Mouse (Mus musculus) stomach, embryonic 15.5 days (tissue): ENCODE data around the gene Nifk. TPM values are rescaled to one million over a fixed set of nuclear protein-coding genes. Genes with fewer than 3 reads are reported as not detected.

Experiments used
- ATAC-seq: fragments of 200-750 bp; cut with Nextera tagmentation; 2 replicates; pipeline ENCODE4 v1.8.0; 2017; ENCODE audit warnings: low read depth, moderate number of reproducible peaks, moderate TSS enrichment; ENCODE audit not compliant: insufficient read depth, low FRiP score
- H3K27ac ChIP-seq: fragments of 300-500 bp; sonication (generic); 2 replicates; pipeline ENCODE4 v1.5.1; 2015; ENCODE audit warnings: mild to moderate bottlenecking, inconsistent platforms
- H3K27me3 ChIP-seq: fragments of 300-500 bp; sonication (generic); replicated peaks from 2 replicates; pipeline ENCODE4 v1.6.1; 2015; ENCODE audit warnings: inconsistent platforms
- H3K36me3 ChIP-seq: fragments of 300-500 bp; sonication (generic); 2 replicates; pipeline ENCODE4 v1.6.1; 2015; ENCODE audit warnings: inconsistent platforms
- H3K4me1 ChIP-seq: fragments of 300-500 bp; sonication (generic); 2 replicates; pipeline ENCODE4 v1.6.1; 2015; ENCODE audit warnings: inconsistent platforms
- H3K4me2 ChIP-seq: fragments of 300-500 bp; sonication (generic); 2 replicates; pipeline ENCODE4 v1.6.1; 2015; ENCODE audit warnings: mild to moderate bottlenecking, inconsistent platforms
- H3K4me3 ChIP-seq: fragments of 300-500 bp; sonication (generic); replicated peaks from 2 replicates; pipeline ENCODE4 v1.5.1; 2015; ENCODE audit warnings: inconsistent platforms
- H3K9ac ChIP-seq: fragments of 300-500 bp; sonication (generic); 2 replicates; pipeline ENCODE4 v1.6.1; 2015; ENCODE audit warnings: inconsistent platforms
- H3K9me3 ChIP-seq: fragments of 300-500 bp; sonication (generic); 2 replicates; pipeline ENCODE4 v1.6.1; 2016; ENCODE audit warnings: inconsistent platforms
- WGBS: fragments of 180-500 bp; shearing (Covaris S2); methylation state at CpG from one replicate; pipeline ENCODE4 v1.1.7; 2015; 5-methylcytosine and 5-hydroxymethylcytosine counted together
- polyA plus RNA-seq: library from polyadenylated mRNA; unstranded; fragments of >200 nt; fragmentation: Nextera tagmentation; extraction: Ambion mirVana; gene quantifications from 2 replicates; pipeline ENCODE4 v1.2.1, GENCODE M21; 2015

Gene Nifk
- polyA plus RNA-seq, 1 experiment from 2014 or later: 70.1 TPM

GRCm38 (mm10) chr1:118335847-118336246, 14.2 kb downstream of the Nifk start:
- no peaks in the 10 kb centered on the region for H3K4me1 ChIP-seq
- no peaks in the 10 kb centered on the region for H3K9me3 ChIP-seq
- no peak overlapping the region for H3K4me2 ChIP-seq
- H3K9ac ChIP-seq: no peak overlapping the region
- no peaks in the 10 kb centered on the region for H3K27me3 ChIP-seq
- no peak for ATAC-seq
- H3K36me3 ChIP-seq: peaks cover 20% of the 10 kb centered on the region
- no peak overlapping the region for H3K4me3 ChIP-seq
- H3K27ac ChIP-seq: no peak overlapping the region

- ATAC-seq: no peak
- Histone ChIP-seq H3K27ac (no peak overlapping the region), H3K4me3 (no peak overlapping the region), H3K36me3 (0 out of 2 replicates have a peak, but pooled peaks cover 3% of the 10 kb centered on the region), H3K9ac (no peak overlapping the region), H3K4me1 (no peaks in the 10 kb centered on the region), H3K4me2 (no peak overlapping the region), H3K27me3 (no peaks in the 10 kb centered on the region), H3K9me3 (no peaks in the 10 kb centered on the region)
- WGBS: 71% methylated on average over 5 of the region's 5 CpGs
Observed at GRCm38 (mm10) chr1:118337921-118338320, 16.3 kb downstream of the Nifk start.

DNA sequence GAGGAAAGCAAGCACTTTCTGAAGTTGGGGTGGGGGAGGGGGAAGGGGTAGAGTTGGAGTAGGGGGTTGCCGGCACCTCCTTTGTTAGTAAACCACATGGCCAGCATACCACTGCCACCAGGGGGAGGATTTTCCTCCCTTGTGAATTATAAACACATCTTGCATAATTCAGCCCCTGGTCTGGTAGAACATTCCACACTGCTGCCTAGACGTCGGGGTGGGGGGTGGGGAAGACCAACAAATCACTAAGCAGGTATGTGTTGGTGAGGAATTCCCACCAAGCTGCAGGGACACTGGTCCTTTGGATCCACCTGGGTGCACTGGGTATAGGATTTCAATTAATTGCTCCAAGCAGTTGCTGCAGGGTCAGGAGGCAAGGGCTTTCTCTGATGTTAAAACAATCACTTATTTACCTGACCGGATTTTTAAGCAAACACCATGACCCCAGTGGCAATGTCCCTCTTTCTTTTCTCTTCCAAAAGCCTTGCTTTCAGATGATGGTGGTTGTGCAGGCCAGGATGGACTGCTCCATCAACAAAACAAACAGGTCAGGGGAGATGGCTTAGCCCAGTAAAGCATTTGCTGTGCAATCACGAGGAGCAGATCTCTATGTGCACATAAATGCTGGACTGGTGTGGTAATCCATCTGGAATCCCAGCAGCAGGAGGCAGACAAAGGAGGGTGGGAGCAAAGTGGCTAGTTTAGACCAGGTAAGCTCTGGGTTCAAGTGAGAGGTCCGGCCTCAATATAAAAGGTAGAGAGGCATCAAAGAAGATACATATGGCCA, 22.2 kb downstream of the Nifk start:
- Histone ChIP-seq H3K27ac (no peak overlapping the region), H3K9ac (no peak overlapping the region), H3K4me1 (no peaks in the 10 kb centered on the region), H3K4me2 (no peak overlapping the region), H3K36me3 (no peaks in the 10 kb centered on the region), H3K4me3 (no peak overlapping the region), H3K9me3 (no peaks in the 10 kb centered on the region), H3K27me3 (no peaks in the 10 kb centered on the region)
- WGBS: 25% methylated on average over 6 of the region's 6 CpGs
- ATAC-seq: no peak

GRCm38 (mm10) chr1:118349922-118350321, 28.3 kb downstream of the Nifk start:
- H3K4me1 ChIP-seq: no peaks in the 10 kb centered on the region
- no peaks in the 10 kb centered on the region for H3K27me3 ChIP-seq
- H3K36me3 ChIP-seq: no peaks in the 10 kb centered on the region
- 78% methylated on average over 3 of the region's 3 CpGs for WGBS
- H3K4me3 ChIP-seq: no peak overlapping the region
- ATAC-seq: no peak
- H3K9ac ChIP-seq: no peak overlapping the region
- no peaks in the 10 kb centered on the region for H3K9me3 ChIP-seq
- H3K27ac ChIP-seq: no peak overlapping the region
- H3K4me2 ChIP-seq: no peak overlapping the region

- H3K4me3 ChIP-seq: no peak overlapping the region
- no peak overlapping the region for H3K4me2 ChIP-seq
- no peaks in the 10 kb centered on the region for H3K36me3 ChIP-seq
- no peak overlapping the region for H3K9ac ChIP-seq
- H3K9me3 ChIP-seq: no peaks in the 10 kb centered on the region
- WGBS: 58% methylated on average over 6 of the region's 6 CpGs
- no peaks in the 10 kb centered on the region for H3K4me1 ChIP-seq
- ATAC-seq: no peak
- no peaks in the 10 kb centered on the region for H3K27me3 ChIP-seq
- H3K27ac ChIP-seq: no peak overlapping the region
Observed at GRCm38 (mm10) chr1:118359071-118359761, 37.6 kb downstream of the Nifk start.

GRCm38 (mm10) chr1:118367970-118368369, 46.3 kb downstream of the Nifk start:
- H3K36me3 ChIP-seq: no peaks in the 10 kb centered on the region
- no peaks in the 10 kb centered on the region for H3K27me3 ChIP-seq
- ATAC-seq: no peak
- no peak overlapping the region for H3K9ac ChIP-seq
- no peaks in the 10 kb centered on the region for H3K9me3 ChIP-seq
- 76% methylated on average over 1 of the region's 1 CpGs for WGBS
- no peak overlapping the region for H3K4me2 ChIP-seq
- H3K4me1 ChIP-seq: no peaks in the 10 kb centered on the region
- H3K4me3 ChIP-seq: no peak overlapping the region
- no peak overlapping the region for H3K27ac ChIP-seq

GRCm38 (mm10) chr1:118368721-118369461, 47.3 kb downstream of the Nifk start:
- Histone ChIP-seq H3K9me3 (no peaks in the 10 kb centered on the region), H3K4me3 (no peak overlapping the region), H3K4me1 (no peaks in the 10 kb centered on the region), H3K27me3 (no peaks in the 10 kb centered on the region), H3K36me3 (no peaks in the 10 kb centered on the region), H3K27ac (no peak overlapping the region), H3K9ac (no peak overlapping the region), H3K4me2 (no peak overlapping the region)
- 53% methylated on average over 3 of the region's 3 CpGs for WGBS
- no peak; the same call in 1 of the 2 replicates for ATAC-seq

DNA sequence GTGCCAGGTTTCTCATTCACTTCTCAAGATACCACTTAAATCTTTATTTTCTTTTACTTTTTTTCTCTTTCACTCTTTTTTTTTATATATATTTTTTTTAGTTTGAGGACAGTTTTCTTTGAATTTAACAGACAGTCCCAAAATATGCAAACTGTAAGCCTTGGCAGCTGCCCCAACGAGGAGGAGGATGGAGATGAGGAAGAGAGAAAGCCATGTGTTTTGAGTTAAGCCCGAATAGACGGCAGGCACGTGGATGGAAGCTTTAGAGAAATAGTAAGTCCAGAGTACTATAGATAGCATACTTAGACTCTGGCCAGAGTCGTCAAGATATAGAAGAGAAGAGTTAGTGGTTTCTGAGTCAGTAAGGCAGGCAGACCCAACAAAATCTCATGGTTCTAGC, 56.1 kb downstream of the Nifk start:
- ATAC-seq: no peak
- H3K4me3 ChIP-seq: no peak overlapping the region
- 76% methylated on average over 5 of the region's 5 CpGs for WGBS

GRCm38 (mm10) chr1:118380105-118380786, 58.6 kb downstream of the Nifk start:
- ATAC-seq: no peak
- WGBS: 76% methylated on average over 8 of the region's 8 CpGs

More for the DNA sequence above, 56.1 kb downstream of the Nifk start:
- H3K9ac ChIP-seq: no peak overlapping the region
- H3K27me3 ChIP-seq: no peaks in the 10 kb centered on the region
- no peaks in the 10 kb centered on the region for H3K9me3 ChIP-seq
- H3K36me3 ChIP-seq: no peaks in the 10 kb centered on the region
- H3K4me1 ChIP-seq: no peaks in the 10 kb centered on the region
- no peak overlapping the region for H3K4me2 ChIP-seq
- H3K27ac ChIP-seq: no peak overlapping the region

More at GRCm38 (mm10) chr1:118380105-118380786, 58.6 kb downstream of the Nifk start:
- Histone ChIP-seq H3K4me3 (no peak overlapping the region), H3K27me3 (no peaks in the 10 kb centered on the region), H3K36me3 (no peaks in the 10 kb centered on the region), H3K4me2 (no peak overlapping the region), H3K9me3 (no peaks in the 10 kb centered on the region), H3K27ac (no peak overlapping the region), H3K9ac (no peak overlapping the region), H3K4me1 (no peaks in the 10 kb centered on the region)
